Mouse (Mus musculus) hindbrain, embryonic 14.5 days (tissue): Measurements from ENCODE around the gene 2210011C24Rik. TPM values are rescaled to one million over a fixed set of nuclear protein-coding genes. Genes with fewer than 3 reads are reported as not detected.

ENCODE experiments used
- ATAC-seq: fragments of 200-750 bp; cut with Nextera tagmentation; 2 replicates; pipeline ENCODE4 v1.8.0; 2017; ENCODE audit warnings: moderate number of reproducible peaks, mild to moderate bottlenecking, moderate TSS enrichment, moderate library complexity; ENCODE audit not compliant: low FRiP score
- DNase-seq: peaks from one replicate; pipeline ENCODE4 v3.0.0-alpha.2; 2015; ENCODE audit warnings: low spot score
- H3K27ac ChIP-seq: fragments of 300-500 bp; sonication (generic); 2 replicates; pipeline ENCODE4 v1.5.1; 2014; ENCODE audit warnings: mild to moderate bottlenecking, moderate library complexity
- H3K27me3 ChIP-seq: fragments of 300-500 bp; sonication (generic); 2 replicates; pipeline ENCODE4 v1.6.1; 2014; ENCODE audit warnings: mild to moderate bottlenecking, low read length, mixed read lengths; ENCODE audit not compliant: control insufficient read depth, insufficient read depth
- H3K36me3 ChIP-seq: fragments of 300-500 bp; sonication (generic); replicated peaks from 2 replicates; pipeline ENCODE4 v1.6.1; 2014; ENCODE audit not compliant: control insufficient read depth, insufficient read depth
- H3K4me1 ChIP-seq: fragments of 300-500 bp; sonication (generic); replicated peaks from 2 replicates; pipeline ENCODE4 v1.6.1; 2014; ENCODE audit warnings: antibody characterized with exemption, low read length, mixed read lengths; ENCODE audit not compliant: control insufficient read depth, insufficient read depth
- H3K4me2 ChIP-seq: fragments of 300-500 bp; sonication (generic); replicated peaks from 2 replicates; pipeline ENCODE4 v1.6.1; 2014; ENCODE audit warnings: mild to moderate bottlenecking, moderate library complexity
- H3K4me3 ChIP-seq: fragments of 300-500 bp; sonication (generic); replicated peaks from 2 replicates; pipeline ENCODE4 v1.5.1; 2014; ENCODE audit warnings: mild to moderate bottlenecking, low read length
- H3K9ac ChIP-seq: fragments of 300-500 bp; sonication (generic); 2 replicates; pipeline ENCODE4 v1.6.1; 2014
- H3K9me3 ChIP-seq: fragments of 300-500 bp; sonication (generic); 2 replicates; pipeline ENCODE4 v1.6.1; 2016; ENCODE audit warnings: low read length; ENCODE audit not compliant: control insufficient read depth
- WGBS: fragments of 180-500 bp; shearing (Covaris S2); extraction: QIAGEN DNeasy Blood & Tissue Kit; methylation state at CpG from one replicate; pipeline ENCODE4 v1.1.7; 2014; 5-methylcytosine and 5-hydroxymethylcytosine counted together
- polyA plus RNA-seq: library from polyadenylated mRNA; unstranded; fragments of >200 nt; fragmentation: Nextera tagmentation; extraction: Ambion mirVana; gene quantifications from 2 replicates; pipeline ENCODE4 v1.2.1, GENCODE M21; 2014

Gene 2210011C24Rik
- polyA plus RNA-seq, 1 experiment from 2014 or later = 0.52 TPM

- Histone ChIP-seq H3K36me3 (peaks cover 25% of the 10 kb centered on the region), H3K27ac (no peak overlapping the region), H3K27me3 (peaks cover 16% of the 10 kb centered on the region), H3K4me3 (peak overlapping the region; percentile 60), H3K9ac (peak overlapping the region; percentile 81), H3K9me3 (no peaks in the 10 kb centered on the region), H3K4me2 (peak overlapping the region; percentile 86), H3K4me1 (peaks cover 25% of the 10 kb centered on the region)
- DNase-seq (no peak), ATAC-seq (no peak)
- 70% methylated on average over 16 of the region's 16 CpGs for WGBS
Observed at GRCm38 (mm10) chr8:83999057-83999705, 12.8 kb downstream of the 2210011C24Rik start.

DNA sequence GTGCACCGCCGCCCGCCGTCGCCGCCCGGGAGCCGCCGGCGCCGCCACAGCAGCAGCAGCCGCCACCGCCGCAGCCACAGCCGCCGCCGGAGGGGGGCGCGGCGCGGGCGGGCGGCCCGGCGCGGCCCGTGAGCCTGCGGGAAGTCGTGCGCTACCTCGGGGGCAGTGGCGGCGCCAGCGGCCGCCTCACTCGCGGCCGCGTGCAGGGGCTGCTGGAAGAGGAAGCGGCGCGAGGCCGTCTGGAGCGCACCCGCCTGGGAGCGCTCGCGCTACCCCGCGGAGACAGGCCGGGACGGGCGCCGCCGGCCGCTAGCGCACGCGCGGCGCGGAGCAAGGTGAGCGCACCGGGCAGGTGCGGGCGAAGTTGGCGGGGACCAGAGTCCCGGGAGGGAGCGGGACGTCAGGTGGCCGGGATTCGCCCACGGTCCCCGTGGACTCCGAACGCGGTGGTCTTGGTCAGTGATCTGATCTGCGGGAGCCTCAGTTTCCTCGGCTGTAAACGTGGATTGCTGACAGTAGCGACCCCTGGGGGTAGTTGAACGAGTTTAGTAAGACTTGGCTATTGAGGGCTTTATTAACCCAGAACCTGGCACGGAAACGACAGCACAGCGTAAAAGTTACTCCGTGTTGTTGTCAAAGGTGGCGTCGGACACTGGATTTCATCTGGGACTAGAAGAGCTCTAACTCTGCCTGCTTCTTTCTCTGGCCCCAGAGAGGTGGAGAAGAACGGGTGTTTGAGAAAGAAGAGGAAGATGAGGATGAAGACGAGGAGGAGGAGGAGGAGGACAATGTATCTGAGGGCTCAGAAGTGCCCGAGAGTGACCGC is 13.5 kb downstream of the 2210011C24Rik start:
- Histone ChIP-seq H3K9ac (peak overlapping the region; percentile 81), H3K4me3 (peak overlapping the region; percentile 60), H3K27me3 (peaks cover 16% of the 10 kb centered on the region), H3K4me2 (peak overlapping the region; percentile 86), H3K9me3 (no peaks in the 10 kb centered on the region), H3K27ac (peak overlapping the region; percentile 81), H3K4me1 (peaks cover 19% of the 10 kb centered on the region), H3K36me3 (peaks cover 28% of the 10 kb centered on the region)
- ATAC-seq = peak; percentile 18
- 1% methylated on average over 57 of the region's 92 CpGs for WGBS
- peak; percentile 75 for DNase-seq

- ATAC-seq (peak; percentile 18), DNase-seq (peak; percentile 64)
- Histone ChIP-seq H3K9ac (peak within 1 kb of the TSS; percentile 81), H3K4me3 (peak within 1 kb of the TSS; percentile 87), H3K27ac (peak within 1 kb of the TSS; percentile 95), H3K9me3 (no peaks in the 10 kb centered on the region), H3K36me3 (peaks cover 30% of the 10 kb centered on the region), H3K4me1 (peaks cover 19% of the 10 kb centered on the region), H3K4me2 (peak within 1 kb of the TSS; percentile 86), H3K27me3 (peaks cover 16% of the 10 kb centered on the region)
- under 1% methylated on average over 75 of the region's 112 CpGs for WGBS
Observed at GRCm38 (mm10) chr8:83997511-83998141, 14.3 kb downstream of the 2210011C24Rik start, which contains the start of gene Samd1. Gene Samd1 (plus strand): TSS chr8:83997672.

DNA sequence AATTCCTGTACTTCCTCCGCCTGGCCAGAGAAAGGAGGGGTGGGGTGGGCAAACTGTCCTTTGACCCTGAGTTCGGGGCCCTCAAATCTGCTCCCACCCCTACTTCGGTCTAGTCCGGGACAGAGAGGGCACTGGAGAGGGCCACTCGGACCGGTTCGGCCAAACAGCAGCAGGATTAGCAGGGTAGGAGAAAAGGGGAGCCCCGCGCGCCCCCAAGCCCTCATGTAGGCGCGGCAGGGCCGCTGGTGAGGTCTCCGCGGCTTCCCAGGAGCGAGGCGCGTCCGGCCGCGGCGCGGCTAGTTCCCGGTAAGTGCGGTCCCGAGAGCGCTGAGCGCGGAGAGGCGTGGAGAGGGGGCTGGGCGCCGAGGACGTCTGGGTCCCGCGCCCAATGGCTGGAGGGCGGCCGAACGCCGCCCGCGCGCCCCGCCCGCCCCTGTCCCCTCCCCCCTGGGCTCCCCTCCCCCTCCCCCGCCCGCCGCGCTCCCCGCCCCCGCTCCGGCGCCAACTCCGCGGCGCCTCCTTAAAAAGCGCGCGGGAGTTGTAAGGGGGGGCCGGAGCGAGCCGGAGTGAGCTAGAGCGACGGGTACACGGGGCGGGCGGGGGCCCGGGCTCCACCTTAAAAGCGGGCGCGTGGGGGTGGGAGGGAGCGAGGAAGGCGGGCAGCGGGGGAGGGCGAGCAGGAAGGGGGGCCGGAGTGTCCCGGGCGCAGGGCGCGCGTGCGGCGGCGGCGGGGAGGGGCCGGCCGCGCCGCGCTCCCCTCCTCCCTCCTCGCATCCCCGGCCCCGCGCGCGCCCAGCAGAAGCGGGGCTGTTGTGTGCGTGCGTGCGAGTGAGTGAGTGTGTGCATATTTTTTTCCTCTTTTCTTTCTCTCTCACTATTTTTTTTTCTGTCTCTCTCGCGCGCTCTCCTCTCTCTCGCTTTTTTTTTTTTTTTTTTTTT is 15.1 kb downstream of the 2210011C24Rik start:
- DNase-seq (peak; percentile 72), ATAC-seq (peak; percentile 74)
- peak overlapping the region; percentile 87 for H3K4me3 ChIP-seq
- peaks cover 38% of the 10 kb centered on the region for H3K36me3 ChIP-seq
- peak overlapping the region; percentile 86 for H3K4me2 ChIP-seq
- H3K4me1 ChIP-seq = peaks cover 19% of the 10 kb centered on the region
- no peaks in the 10 kb centered on the region for H3K9me3 ChIP-seq
- H3K27ac ChIP-seq = peak overlapping the region; percentile 95
- under 1% methylated on average over 51 of the region's 103 CpGs for WGBS
- peaks cover 16% of the 10 kb centered on the region for H3K27me3 ChIP-seq
- H3K9ac ChIP-seq = peak overlapping the region; percentile 81

- peak overlapping the region; percentile 87 for H3K4me3 ChIP-seq
- DNase-seq = no peak
- peaks cover 7% of the 10 kb centered on the region for H3K27me3 ChIP-seq
- WGBS = 13% methylated on average over 12 of the region's 12 CpGs
- ATAC-seq = no peak
- H3K36me3 ChIP-seq = peaks cover 47% of the 10 kb centered on the region
- peak overlapping the region; percentile 86 for H3K4me2 ChIP-seq
- H3K9me3 ChIP-seq = no peaks in the 10 kb centered on the region
- H3K9ac ChIP-seq = peak overlapping the region; percentile 81; the same call in 1 of the 2 replicates
- H3K27ac ChIP-seq = peak overlapping the region; percentile 95; the same call in 1 of the 2 replicates
- H3K4me1 ChIP-seq = peaks cover 19% of the 10 kb centered on the region
Observed at GRCm38 (mm10) chr8:83995973-83996372, 16.0 kb downstream of the 2210011C24Rik start.

DNA sequence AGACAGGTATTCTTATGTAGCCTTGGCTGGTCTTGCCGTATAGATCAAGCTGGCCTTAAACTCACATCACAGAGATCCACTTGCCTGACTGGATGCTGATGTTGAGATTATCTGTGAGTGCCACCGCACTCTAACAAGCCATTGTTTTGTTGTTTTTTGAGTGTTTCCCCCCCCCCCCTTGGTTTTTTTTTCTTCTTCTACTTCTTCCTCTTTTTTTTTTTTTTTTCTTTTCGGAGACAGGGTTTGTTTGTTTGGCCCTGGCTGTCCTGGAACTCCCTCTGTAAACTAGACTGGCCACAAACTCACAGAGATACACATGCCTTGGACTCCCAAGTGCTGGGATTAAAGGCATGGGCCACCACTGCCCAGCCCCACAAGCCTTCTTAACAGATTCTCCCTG is 17.9 kb downstream of the 2210011C24Rik start:
- WGBS = 92% methylated on average over 3 of the region's 3 CpGs
- H3K9ac ChIP-seq = no peak overlapping the region
- H3K27ac ChIP-seq = no peak overlapping the region
- no peak for DNase-seq
- no peak overlapping the region for H3K4me2 ChIP-seq
- no peak for ATAC-seq
- H3K27me3 ChIP-seq = no peaks in the 10 kb centered on the region
- no peak overlapping the region for H3K4me3 ChIP-seq
- peaks cover 50% of the 10 kb centered on the region for H3K36me3 ChIP-seq
- H3K9me3 ChIP-seq = no peaks in the 10 kb centered on the region
- H3K4me1 ChIP-seq = peaks cover 11% of the 10 kb centered on the region

DNA sequence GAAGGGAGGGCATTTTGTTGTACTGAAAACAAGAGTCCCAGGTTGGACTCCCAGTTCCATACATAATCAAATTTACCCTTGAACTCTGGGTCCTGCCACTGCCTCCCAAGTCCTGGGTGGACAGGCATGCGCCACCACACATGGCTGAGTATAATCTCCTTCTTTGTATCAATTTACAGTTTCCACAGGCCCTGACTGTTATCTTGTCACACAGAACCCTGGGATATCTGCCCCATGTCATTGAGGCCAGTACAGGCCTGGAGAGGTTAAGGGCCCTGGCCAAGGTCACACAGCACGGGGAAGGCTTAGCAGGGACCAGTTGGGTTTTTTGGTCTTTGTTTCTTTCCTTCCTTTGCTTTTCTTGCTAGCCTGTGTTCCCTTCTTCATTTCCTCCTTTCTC is 19.5 kb downstream of the 2210011C24Rik start:
- peaks cover 66% of the 10 kb centered on the region for H3K36me3 ChIP-seq
- WGBS = 79% methylated on average over 2 of the region's 2 CpGs

GRCm38 (mm10) chr8:83990170-83990569 is 21.8 kb downstream of the 2210011C24Rik start:
- ATAC-seq (no peak), DNase-seq (no peak)
- H3K36me3 ChIP-seq = peaks cover 84% of the 10 kb centered on the region
- 95% methylated on average over 14 of the region's 14 CpGs for WGBS
- no peak overlapping the region for H3K4me2 ChIP-seq
- H3K4me3 ChIP-seq = no peak overlapping the region
- no peak overlapping the region for H3K9ac ChIP-seq
- no peaks in the 10 kb centered on the region for H3K9me3 ChIP-seq
- no peaks in the 10 kb centered on the region for H3K27me3 ChIP-seq
- no peak overlapping the region for H3K27ac ChIP-seq
- H3K4me1 ChIP-seq = no peaks in the 10 kb centered on the region

More for the DNA sequence above, 19.5 kb downstream of the 2210011C24Rik start:
- Histone ChIP-seq H3K9ac (no peak overlapping the region), H3K4me3 (no peak overlapping the region), H3K4me1 (peaks cover 4% of the 10 kb centered on the region; the same call in 1 of the 2 replicates), H3K27me3 (no peaks in the 10 kb centered on the region), H3K4me2 (no peak overlapping the region), H3K27ac (no peak overlapping the region), H3K9me3 (no peaks in the 10 kb centered on the region)
- DNase-seq (no peak), ATAC-seq (no peak)
